ENCODE assay signal across 16 mouse cellular contexts in the genomic region with DNA sequence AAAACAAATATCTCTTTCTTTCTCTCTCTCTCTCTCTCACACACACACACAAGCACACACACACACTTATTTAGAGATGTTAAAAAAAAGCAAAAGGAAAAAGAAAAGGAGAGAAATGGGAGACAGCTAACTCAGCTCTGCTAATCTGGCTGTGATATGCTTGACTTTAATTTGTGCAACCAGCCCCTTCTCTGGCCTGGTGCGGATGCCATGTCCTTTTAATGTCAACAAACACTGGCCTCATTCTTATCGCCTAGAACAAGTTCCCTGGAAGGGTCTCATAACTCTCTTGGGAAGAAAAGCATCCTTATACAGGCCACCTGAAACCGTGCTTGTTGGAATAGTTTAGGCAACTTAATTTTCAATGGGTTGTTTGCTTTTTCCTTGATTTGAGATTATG.
"Had no signal": no experiment of that assay in that cellular context is flagged by ENCODE, and none has a peak within 500 bp of the region (broad histone marks: within the 10 kb centered on the region; RNA-seq: fewer than 3 reads in every experiment).

No protein-coding gene starts in this region.

- H3K9me3 ChIP-seq: neural tube, embryonic 12.5 days; neural tube, embryonic 13.5 days; neural tube, embryonic 15.5 days; stomach, embryonic 15.5 days had no signal

- H3K27ac ChIP-seq: neural tube, embryonic 12.5 days; neural tube, embryonic 13.5 days; neural tube, embryonic 15.5 days; stomach, embryonic 15.5 days; stomach, postnatal 0 days had no signal

- H3K4me3 ChIP-seq: neural tube, embryonic 12.5 days; neural tube, embryonic 13.5 days; neural tube, embryonic 15.5 days; stomach, embryonic 15.5 days had no signal

- DNase-seq: right cerebral cortex, adult 18-20 months; right cerebral cortex, postnatal 14 days; right cerebral cortex, postnatal 25 days; right cerebral cortex, postnatal 4 days; spleen, adult 18-20 months; thymus, adult 18-20 months; thymus, adult 2 months; thymus, postnatal 14 days; thymus, postnatal 25 days; thymus, postnatal 36 days; thymus, postnatal 4 days had no signal

- H3K36me3 ChIP-seq: neural tube, embryonic 12.5 days; neural tube, embryonic 13.5 days; neural tube, embryonic 15.5 days; stomach, embryonic 15.5 days had no signal

- H3K4me1 ChIP-seq: stomach, embryonic 15.5 days had no signal

- H3K27me3 ChIP-seq: neural tube, embryonic 12.5 days; neural tube, embryonic 13.5 days; neural tube, embryonic 15.5 days; stomach, embryonic 15.5 days had no signal
